Mouse (Mus musculus) testis, adult 2 months (tissue): ENCODE data around the gene Fam71f2.

Experiments used
- CTCF ChIP-seq: fragments of 200-500 bp; IDR thresholded peaks from 2 replicates; pipeline ENCODE4 v1.5.1; 2012; ENCODE audit warnings: low read depth, mild to moderate bottlenecking, inconsistent platforms, low read length, moderate library complexity; ENCODE audit not compliant: control insufficient read depth, insufficient read depth, insufficient replicate concordance
- POLR2A ChIP-seq: fragments of 200-500 bp; IDR thresholded peaks from 2 replicates; pipeline ENCODE4 v1.6.1; 2012; ENCODE audit warnings: low read depth, mild to moderate bottlenecking, inconsistent platforms, low read length, moderate library complexity; ENCODE audit not compliant: control insufficient read depth

GRCm38 (mm10) chr6:29264456-29264781 is 15.0 kb upstream of the Fam71f2 start:
- TF ChIP-seq CTCF, result no peak
- no peak for TF ChIP-seq POLR2A
